Mouse (Mus musculus): ENCODE results near the gene H3f3b.

The H3f3b gene

GRCm38 (mm10) chr11:116027756-116028155, at the start of gene H3f3b:
TSS of gene H3f3b (minus strand) at chr11:116027962.
- ATAC-seq (ENCODE audit: insufficient number of reproducible peaks, low FRiP score, low TSS enrichment) = no peak

- no peak for ATAC-seq (ENCODE audit: insufficient number of reproducible peaks, low FRiP score, low TSS enrichment)
Measured at GRCm38 (mm10) chr11:116076836-116077235, 49.1 kb upstream of the H3f3b start.

- ATAC-seq (ENCODE audit: insufficient number of reproducible peaks, low FRiP score, low TSS enrichment) = no peak
Measured at GRCm38 (mm10) chr11:116076266-116076540, 48.4 kb upstream of the H3f3b start.

GRCm38 (mm10) chr11:116075539-116076265, 47.9 kb upstream of the H3f3b start:
- ATAC-seq (ENCODE audit: insufficient number of reproducible peaks, low FRiP score, low TSS enrichment) = no peak

- no peak for ATAC-seq (ENCODE audit: insufficient number of reproducible peaks, low FRiP score, low TSS enrichment)
Measured at GRCm38 (mm10) chr11:116074436-116074991, 46.8 kb upstream of the H3f3b start.

GRCm38 (mm10) chr11:116072608-116073007, 44.8 kb upstream of the H3f3b start:
- ATAC-seq (ENCODE audit: insufficient number of reproducible peaks, low FRiP score, low TSS enrichment) = no peak

GRCm38 (mm10) chr11:116071510-116071909, 43.7 kb upstream of the H3f3b start:
- ATAC-seq (ENCODE audit: insufficient number of reproducible peaks, low FRiP score, low TSS enrichment) = no peak

GRCm38 (mm10) chr11:116065345-116065744, 37.6 kb upstream of the H3f3b start:
- ATAC-seq (ENCODE audit: insufficient number of reproducible peaks, low FRiP score, low TSS enrichment) = no peak

- ATAC-seq (ENCODE audit: insufficient number of reproducible peaks, low FRiP score, low TSS enrichment) = no peak
Measured at GRCm38 (mm10) chr11:116064187-116064867, 36.6 kb upstream of the H3f3b start.

GRCm38 (mm10) chr11:116063562-116063961, 35.8 kb upstream of the H3f3b start:
- ATAC-seq (ENCODE audit: insufficient number of reproducible peaks, low FRiP score, low TSS enrichment) = peak; percentile 73

GRCm38 (mm10) chr11:116062521-116062920, 34.8 kb upstream of the H3f3b start:
- ATAC-seq (ENCODE audit: insufficient number of reproducible peaks, low FRiP score, low TSS enrichment) = no peak

- 0 out of 2 replicates have a peak, but pooled peaks have one; percentile 32 for ATAC-seq (ENCODE audit: insufficient number of reproducible peaks, low FRiP score, low TSS enrichment)
Measured at GRCm38 (mm10) chr11:116061641-116062415, 34.1 kb upstream of the H3f3b start.

- no peak for ATAC-seq (ENCODE audit: insufficient number of reproducible peaks, low FRiP score, low TSS enrichment)
Measured at GRCm38 (mm10) chr11:116060596-116060995, 32.8 kb upstream of the H3f3b start.

GRCm38 (mm10) chr11:116059691-116060025, 31.9 kb upstream of the H3f3b start:
- no peak for ATAC-seq (ENCODE audit: insufficient number of reproducible peaks, low FRiP score, low TSS enrichment)

GRCm38 (mm10) chr11:116058868-116059690, 31.3 kb upstream of the H3f3b start:
- no peak for ATAC-seq (ENCODE audit: insufficient number of reproducible peaks, low FRiP score, low TSS enrichment)

GRCm38 (mm10) chr11:116058022-116058614, 30.4 kb upstream of the H3f3b start:
- no peak for ATAC-seq (ENCODE audit: insufficient number of reproducible peaks, low FRiP score, low TSS enrichment)

- no peak for ATAC-seq (ENCODE audit: insufficient number of reproducible peaks, low FRiP score, low TSS enrichment)
Measured at GRCm38 (mm10) chr11:116057237-116057881, 29.6 kb upstream of the H3f3b start.

- ATAC-seq (ENCODE audit: insufficient number of reproducible peaks, low FRiP score, low TSS enrichment) = no peak
Measured at GRCm38 (mm10) chr11:116055873-116056272, 28.1 kb upstream of the H3f3b start.

GRCm38 (mm10) chr11:116053510-116054229, 25.9 kb upstream of the H3f3b start:
- no peak for ATAC-seq (ENCODE audit: insufficient number of reproducible peaks, low FRiP score, low TSS enrichment)
